Mouse (Mus musculus): Measurements from ENCODE around the gene Stpg3. TPM values are rescaled to one million over a fixed set of nuclear protein-coding genes. Genes with fewer than 3 reads are reported as not detected.

Stpg3 gene
- total RNA-seq, 1 experiment: 0.45 TPM

GRCm38 (mm10) chr2:25177076-25177475, 37.4 kb downstream of the Stpg3 start:
- in situ Hi-C loops (cut with MboI; ENCODE audit: low sequenced_read_pairs in 2 of 2, unreplicated experiment in 2 of 2): no loop called here
- H3K4me1 ChIP-seq (ENCODE audit: control insufficient read depth in 2 of 2, insufficient read depth in 2 of 2, low read length in 2 of 2, poor library complexity in 1 of 2): peaks cover 0 to 8% of the 10 kb centered on the region in 2 experiments; a peak in 1 of 4 replicates
- H3K27ac ChIP-seq (ENCODE audit: insufficient read depth, low read depth, low read length, poor library complexity, severe bottlenecking): no peak overlapping the region
- H3K9ac ChIP-seq (ENCODE audit: insufficient read depth, low read depth, low read length, poor library complexity, severe bottlenecking): no peak overlapping the region
- H3K9me3 ChIP-seq (ENCODE audit: control insufficient read depth, insufficient read depth, low read depth, low read length): no peaks in the 10 kb centered on the region
- no peak overlapping the region for H3K4me3 ChIP-seq (ENCODE audit: insufficient read depth in 1 of 2, low read depth in 1 of 2, low read length in 2 of 2, poor library complexity in 1 of 2, severe bottlenecking in 1 of 2)
- no peak for TF ChIP-seq MAFK (IDR thresholded peaks at IDR 0.05; ENCODE audit: insufficient read depth, low read depth, low read length)
- no peak for TF ChIP-seq CHD2 (IDR thresholded peaks at IDR 0.05; ENCODE audit: low read depth, low read length)
- TF ChIP-seq HCFC1 (IDR thresholded peaks at IDR 0.05; ENCODE audit: borderline replicate concordance, insufficient read depth, low read length): no peak
- TF ChIP-seq ZC3H11A (IDR thresholded peaks at IDR 0.05; ENCODE audit: borderline replicate concordance, low read depth, low read length): no peak
- no peak for TF ChIP-seq ZNF384 (IDR thresholded peaks at IDR 0.05; ENCODE audit: low read depth, low read length)
- H3K36me3 ChIP-seq (ENCODE audit: control insufficient read depth, insufficient read depth, low read length, poor library complexity, severe bottlenecking): no peaks in the 10 kb centered on the region
- DNase-seq (ENCODE audit: low read depth, low spot score): no peak

- Histone ChIP-seq H3K27ac (ENCODE audit: insufficient read depth, low read depth, low read length, poor library complexity, severe bottlenecking) (no peak overlapping the region), H3K4me3 (ENCODE audit: insufficient read depth in 1 of 2, low read depth in 1 of 2, low read length in 2 of 2, poor library complexity in 1 of 2, severe bottlenecking in 1 of 2) (no peak overlapping the region), H3K9me3 (ENCODE audit: control insufficient read depth, insufficient read depth, low read depth, low read length) (no peaks in the 10 kb centered on the region), H3K9ac (ENCODE audit: insufficient read depth, low read depth, low read length, poor library complexity, severe bottlenecking) (no peak overlapping the region), H3K4me1 (ENCODE audit: control insufficient read depth in 2 of 2, insufficient read depth in 2 of 2, low read length in 2 of 2, poor library complexity in 1 of 2) (peaks cover 0 to 7% of the 10 kb centered on the region in 2 experiments; a peak in 1 of 4 replicates), H3K36me3 (ENCODE audit: control insufficient read depth, insufficient read depth, low read length, poor library complexity, severe bottlenecking) (no peaks in the 10 kb centered on the region)
- no peak for DNase-seq (ENCODE audit: low read depth, low spot score)
- TF ChIP-seq ZC3H11A (IDR thresholded peaks at IDR 0.05; ENCODE audit: borderline replicate concordance, low read depth, low read length): no peak
- TF ChIP-seq CHD2 (IDR thresholded peaks at IDR 0.05; ENCODE audit: low read depth, low read length): no peak
- TF ChIP-seq HCFC1 (IDR thresholded peaks at IDR 0.05; ENCODE audit: borderline replicate concordance, insufficient read depth, low read length): no peak
- no peak for TF ChIP-seq ZNF384 (IDR thresholded peaks at IDR 0.05; ENCODE audit: low read depth, low read length)
- no peak for TF ChIP-seq MAFK (IDR thresholded peaks at IDR 0.05; ENCODE audit: insufficient read depth, low read depth, low read length)
- in situ Hi-C loops (cut with MboI; ENCODE audit: low sequenced_read_pairs in 2 of 2, unreplicated experiment in 2 of 2): no loop called here
These were observed 37.9 kb downstream of the Stpg3 start for GRCm38 (mm10) chr2:25176573-25176972.

GRCm38 (mm10) chr2:25175690-25176078, 38.8 kb downstream of the Stpg3 start:
- no peak for DNase-seq (ENCODE audit: low read depth, low spot score)
- Histone ChIP-seq H3K4me1 (ENCODE audit: control insufficient read depth in 2 of 2, insufficient read depth in 2 of 2, low read length in 2 of 2, poor library complexity in 1 of 2) (peaks cover 0 to 7% of the 10 kb centered on the region in 2 experiments; a peak in 1 of 4 replicates), H3K9ac (ENCODE audit: insufficient read depth, low read depth, low read length, poor library complexity, severe bottlenecking) (no peak overlapping the region), H3K4me3 (ENCODE audit: insufficient read depth in 1 of 2, low read depth in 1 of 2, low read length in 2 of 2, poor library complexity in 1 of 2, severe bottlenecking in 1 of 2) (no peak overlapping the region), H3K27ac (ENCODE audit: insufficient read depth, low read depth, low read length, poor library complexity, severe bottlenecking) (no peak overlapping the region), H3K36me3 (ENCODE audit: control insufficient read depth, insufficient read depth, low read length, poor library complexity, severe bottlenecking) (no peaks in the 10 kb centered on the region), H3K9me3 (ENCODE audit: control insufficient read depth, insufficient read depth, low read depth, low read length) (no peaks in the 10 kb centered on the region)
- in situ Hi-C loops (cut with MboI; ENCODE audit: low sequenced_read_pairs in 2 of 2, unreplicated experiment in 2 of 2): no loop called here
- TF ChIP-seq HCFC1 (IDR thresholded peaks at IDR 0.05; ENCODE audit: borderline replicate concordance, insufficient read depth, low read length): no peak
- no peak for TF ChIP-seq ZC3H11A (IDR thresholded peaks at IDR 0.05; ENCODE audit: borderline replicate concordance, low read depth, low read length)
- TF ChIP-seq ZNF384 (IDR thresholded peaks at IDR 0.05; ENCODE audit: low read depth, low read length): no peak
- no peak for TF ChIP-seq MAFK (IDR thresholded peaks at IDR 0.05; ENCODE audit: insufficient read depth, low read depth, low read length)
- TF ChIP-seq CHD2 (IDR thresholded peaks at IDR 0.05; ENCODE audit: low read depth, low read length): no peak

- TF ChIP-seq CHD2 (IDR thresholded peaks at IDR 0.05; ENCODE audit: low read depth, low read length) (no peak), HCFC1 (IDR thresholded peaks at IDR 0.05; ENCODE audit: borderline replicate concordance, insufficient read depth, low read length) (no peak), ZC3H11A (IDR thresholded peaks at IDR 0.05; ENCODE audit: borderline replicate concordance, low read depth, low read length) (no peak), MAFK (IDR thresholded peaks at IDR 0.05; ENCODE audit: insufficient read depth, low read depth, low read length) (no peak)
- DNase-seq (ENCODE audit: low read depth, low spot score): no peak
- Histone ChIP-seq H3K9ac (ENCODE audit: insufficient read depth, low read depth, low read length, poor library complexity, severe bottlenecking) (no peak overlapping the region), H3K4me3 (ENCODE audit: insufficient read depth in 1 of 2, low read depth in 1 of 2, low read length in 2 of 2, poor library complexity in 1 of 2, severe bottlenecking in 1 of 2) (no peak overlapping the region), H3K36me3 (ENCODE audit: control insufficient read depth, insufficient read depth, low read length, poor library complexity, severe bottlenecking) (no peaks in the 10 kb centered on the region), H3K4me1 (ENCODE audit: control insufficient read depth in 2 of 2, insufficient read depth in 2 of 2, low read length in 2 of 2, poor library complexity in 1 of 2) (peaks cover 0 to 7% of the 10 kb centered on the region in 2 experiments; a peak in 1 of 4 replicates), H3K27ac (ENCODE audit: insufficient read depth, low read depth, low read length, poor library complexity, severe bottlenecking) (no peak overlapping the region), H3K9me3 (ENCODE audit: control insufficient read depth, insufficient read depth, low read depth, low read length) (no peaks in the 10 kb centered on the region)
- in situ Hi-C loops (cut with MboI; ENCODE audit: low sequenced_read_pairs in 2 of 2, unreplicated experiment in 2 of 2): no loop called here
These were observed 39.4 kb downstream of the Stpg3 start for GRCm38 (mm10) chr2:25174866-25175689.

All from ES-E14 (cell line).